Mouse (Mus musculus) MEL (cell line): Measurements from ENCODE around the gene Rhbdl2. TPM values are rescaled to one million over a fixed set of nuclear protein-coding genes. Genes with fewer than 3 reads are reported as not detected.
A peak's percentile ranks its signal among the peaks of the same experiment; 100 is the strongest.

Source experiments
- DNase-seq: peaks from one replicate; pipeline ENCODE4 v3.0.0; 2011; ENCODE audit warnings: low read depth, low spot score
- H3K27ac ChIP-seq: 2 replicates; pipeline ENCODE4 v1.5.1; 2012; ENCODE audit warnings: low read depth, mild to moderate bottlenecking, control low read depth, low read length, moderate library complexity; ENCODE audit not compliant: control insufficient read depth
- H3K27me3 ChIP-seq, 2 experiments: fragments of 150-350 bp in 1 of 2; sonication (generic) in 1 of 2; 2 replicates each; pipeline ENCODE4 v1.6.1; 2012; ENCODE audit warnings: low read length in 2 of 2, mild to moderate bottlenecking in 2 of 2, improper control_type of control experiment in 1 of 2, moderate library complexity in 1 of 2; ENCODE audit not compliant: insufficient read depth in 2 of 2, control insufficient read depth in 1 of 2
- H3K36me3 ChIP-seq, 2 experiments: 2 replicates each; pipeline ENCODE4 v1.6.1; 2012 to 2014; ENCODE audit warnings: low read length in 2 of 2, improper control_type of control experiment in 1 of 2, inconsistent platforms in 1 of 2, mild to moderate bottlenecking in 1 of 2; ENCODE audit not compliant: insufficient read depth in 2 of 2, control insufficient read depth in 1 of 2
- H3K4me1 ChIP-seq, 2 experiments: fragments of 150-350 bp in 1 of 2; sonication (generic) in 1 of 2; 2 replicates each; pipeline ENCODE4 v1.6.1; 2012; ENCODE audit warnings: low read length in 2 of 2, improper control_type of control experiment in 1 of 2, mild to moderate bottlenecking in 1 of 2; ENCODE audit not compliant: insufficient read depth in 2 of 2, control insufficient read depth in 1 of 2
- H3K4me3 ChIP-seq, 2 experiments: fragments of 150-350 bp in 1 of 2; sonication (generic) in 1 of 2; 2 replicates each; pipeline ENCODE4 v1.5.1; 2012; ENCODE audit warnings: low read depth in 2 of 2, low read length in 2 of 2, mild to moderate bottlenecking in 2 of 2, moderate library complexity in 2 of 2, control low read depth in 1 of 2, improper control_type of control experiment in 1 of 2; ENCODE audit not compliant: control insufficient read depth in 1 of 2, insufficient read depth in 1 of 2
- H3K79me2 ChIP-seq: 2 replicates; pipeline ENCODE4 v1.6.1; 2012; ENCODE audit warnings: mild to moderate bottlenecking, low read length, moderate library complexity; ENCODE audit not compliant: control insufficient read depth, poor library complexity, insufficient read depth
- H3K9ac ChIP-seq: 2 replicates; pipeline ENCODE4 v1.6.1; 2012; ENCODE audit warnings: low read depth, mild to moderate bottlenecking, control low read depth, low read length, moderate library complexity; ENCODE audit not compliant: control insufficient read depth, poor library complexity, severe bottlenecking
- H3K9me3 ChIP-seq: fragments of 150-350 bp; sonication (generic); replicated peaks from 2 replicates; pipeline ENCODE4 v1.6.1; 2012; ENCODE audit warnings: mild to moderate bottlenecking, low read length, improper control_type of control experiment, moderate library complexity; ENCODE audit not compliant: insufficient read depth
- BHLHE40 ChIP-seq: IDR thresholded peaks from 2 replicates; pipeline ENCODE4 v1.6.1; 2012; ENCODE audit warnings: low read depth, mild to moderate bottlenecking, inconsistent platforms, low read length, improper control_type of control experiment, borderline replicate concordance
- CHD1 ChIP-seq: IDR thresholded peaks from 2 replicates; pipeline ENCODE4 v1.6.1; 2012; ENCODE audit warnings: low read depth, mild to moderate bottlenecking, inconsistent platforms, low read length, improper control_type of control experiment
- CHD2 ChIP-seq: IDR thresholded peaks from 2 replicates; pipeline ENCODE4 v1.6.1; 2011; ENCODE audit warnings: low read length, improper control_type of control experiment
- CTCF ChIP-seq, 3 experiments: IDR thresholded peaks in 2 of 3; conservative IDR thresholded peaks in 1 of 3; 2 replicates each; pipeline ENCODE4 v1.5.1; 2011 to 2012; ENCODE audit warnings: low read length in 3 of 3, low read depth in 2 of 3, mild to moderate bottlenecking in 2 of 3, improper control_type of control experiment in 1 of 3, inconsistent platforms in 1 of 3, mixed read lengths in 1 of 3, moderate library complexity in 1 of 3; ENCODE audit not compliant: control insufficient read depth in 1 of 3, insufficient read depth in 1 of 3, poor library complexity in 1 of 3, severe bottlenecking in 1 of 3
- E2F4 ChIP-seq: IDR thresholded peaks from 2 replicates; pipeline ENCODE4 v1.6.1; 2011; ENCODE audit warnings: low read depth, low read length, improper control_type of control experiment, borderline replicate concordance
- ELF1 ChIP-seq: IDR thresholded peaks from 2 replicates; pipeline ENCODE4 v1.6.1; 2014; ENCODE audit warnings: low read depth, mild to moderate bottlenecking, inconsistent platforms, low read length, improper control_type of control experiment, moderate library complexity
- EP300 ChIP-seq, 2 experiments: IDR thresholded peaks; 2 replicates each; pipeline ENCODE4 v1.6.1; 2011; ENCODE audit warnings: improper control_type of control experiment in 2 of 2, low read length in 2 of 2, low read depth in 1 of 2, mild to moderate bottlenecking in 1 of 2
- ETS1 ChIP-seq: IDR thresholded peaks from 2 replicates; pipeline ENCODE4 v1.6.1; 2012; ENCODE audit warnings: low read depth, mild to moderate bottlenecking, inconsistent platforms, low read length, improper control_type of control experiment, moderate library complexity
- GABPA ChIP-seq: IDR thresholded peaks from 2 replicates; pipeline ENCODE4 v1.6.1; 2012; ENCODE audit warnings: low read depth, mild to moderate bottlenecking, inconsistent platforms, low read length, improper control_type of control experiment, moderate library complexity
- GATA1 ChIP-seq: IDR thresholded peaks from 2 replicates; pipeline ENCODE4 v1.6.1; 2011; ENCODE audit warnings: low read depth, low read length, improper control_type of control experiment
- HCFC1 ChIP-seq: IDR thresholded peaks from 2 replicates; pipeline ENCODE4 v1.6.1; 2012; ENCODE audit warnings: low read depth, mild to moderate bottlenecking, inconsistent platforms, low read length, improper control_type of control experiment, moderate library complexity
- JUND ChIP-seq: IDR thresholded peaks from 2 replicates; pipeline ENCODE4 v1.6.1; 2011; ENCODE audit warnings: low read depth, mild to moderate bottlenecking, improper control_type of control experiment, low read length
- KAT2A ChIP-seq: conservative IDR thresholded peaks from 2 replicates; pipeline ENCODE4 v1.6.1; 2012; ENCODE audit warnings: low read depth, low read length, improper control_type of control experiment, inconsistent platforms
- MAFK ChIP-seq: IDR thresholded peaks from 2 replicates; pipeline ENCODE4 v1.6.1; 2011; ENCODE audit warnings: low read depth, mild to moderate bottlenecking, low read length, improper control_type of control experiment, borderline replicate concordance
- MAX ChIP-seq: IDR thresholded peaks from 2 replicates; pipeline ENCODE4 v1.6.1; 2011; ENCODE audit warnings: low read length, improper control_type of control experiment
- MAZ ChIP-seq: IDR thresholded peaks from 2 replicates; pipeline ENCODE4 v1.6.1; 2012; ENCODE audit warnings: low read depth, mild to moderate bottlenecking, inconsistent platforms, low read length, improper control_type of control experiment
- MEF2A ChIP-seq: IDR thresholded peaks from 2 replicates; pipeline ENCODE4 v1.6.1; 2014; ENCODE audit warnings: low read depth, mild to moderate bottlenecking, inconsistent platforms, low read length, improper control_type of control experiment; ENCODE audit not compliant: poor library complexity, insufficient replicate concordance, severe bottlenecking; ENCODE audit errors: extremely low read depth
- MXI1 ChIP-seq: IDR thresholded peaks from 2 replicates; pipeline ENCODE4 v1.6.1; 2011; ENCODE audit warnings: mild to moderate bottlenecking, low read depth, low read length, improper control_type of control experiment
- MYB ChIP-seq: IDR thresholded peaks from 2 replicates; pipeline ENCODE4 v1.6.1; 2011; ENCODE audit warnings: mild to moderate bottlenecking, low read depth, low read length, improper control_type of control experiment
- NELFE ChIP-seq: IDR thresholded peaks from 2 replicates; pipeline ENCODE4 v1.6.1; 2011; ENCODE audit warnings: low read depth, low read length, improper control_type of control experiment
- POLR2A ChIP-seq, 2 experiments: IDR thresholded peaks; 2 replicates each; pipeline ENCODE4 v1.6.1; 2011 to 2012; ENCODE audit warnings: low read length in 2 of 2, mild to moderate bottlenecking in 2 of 2, control low read depth in 1 of 2, improper control_type of control experiment in 1 of 2, low read depth in 1 of 2, moderate library complexity in 1 of 2; ENCODE audit not compliant: control insufficient read depth in 1 of 2, insufficient read depth in 1 of 2, poor library complexity in 1 of 2
- POLR2AphosphoS2 ChIP-seq: IDR thresholded peaks from 2 replicates; pipeline ENCODE4 v1.6.1; 2011; ENCODE audit warnings: low read length, improper control_type of control experiment
- RAD21 ChIP-seq: IDR thresholded peaks from 2 replicates; pipeline ENCODE4 v1.6.1; 2011; ENCODE audit warnings: mild to moderate bottlenecking, low read depth, low read length, improper control_type of control experiment
- SIN3A ChIP-seq: IDR thresholded peaks from 2 replicates; pipeline ENCODE4 v1.6.1; 2012; ENCODE audit warnings: low read length, improper control_type of control experiment, inconsistent platforms
- TAL1 ChIP-seq: IDR thresholded peaks from 2 replicates; pipeline ENCODE4 v1.6.1; 2012; ENCODE audit warnings: mild to moderate bottlenecking, inconsistent platforms, low read length, moderate library complexity, mixed read lengths
- TBP ChIP-seq: IDR thresholded peaks from 2 replicates; pipeline ENCODE4 v1.8.0; 2011; ENCODE audit warnings: low read depth, low read length, improper control_type of control experiment
- UBTF ChIP-seq: IDR thresholded peaks from 2 replicates; pipeline ENCODE4 v1.6.1; 2012; ENCODE audit warnings: low read depth, mild to moderate bottlenecking, inconsistent platforms, low read length, improper control_type of control experiment, moderate library complexity, borderline replicate concordance; ENCODE audit not compliant: insufficient read depth
- USF2 ChIP-seq, 2 experiments: IDR thresholded peaks; 2 replicates each; pipeline ENCODE4 v1.6.1; 2011 to 2012; ENCODE audit warnings: improper control_type of control experiment in 2 of 2, low read length in 2 of 2, borderline replicate concordance in 1 of 2, inconsistent platforms in 1 of 2, low read depth in 1 of 2, mild to moderate bottlenecking in 1 of 2; ENCODE audit not compliant: insufficient read depth in 1 of 2
- ZC3H11A ChIP-seq: IDR thresholded peaks from 2 replicates; pipeline ENCODE4 v1.6.1; 2012; ENCODE audit warnings: low read depth, mild to moderate bottlenecking, inconsistent platforms, low read length, improper control_type of control experiment
- ZKSCAN1 ChIP-seq: IDR thresholded peaks from 2 replicates; pipeline ENCODE4 v1.6.1; 2012; ENCODE audit warnings: low read depth, mild to moderate bottlenecking, inconsistent platforms, low read length, improper control_type of control experiment, moderate library complexity
- ZMIZ1 ChIP-seq: IDR thresholded peaks from 2 replicates; pipeline ENCODE4 v1.6.1; 2012; ENCODE audit warnings: low read depth, mild to moderate bottlenecking, inconsistent platforms, low read length, improper control_type of control experiment, moderate library complexity
- ZNF384 ChIP-seq: IDR thresholded peaks from 2 replicates; pipeline ENCODE4 v1.6.1; 2012; ENCODE audit warnings: low read depth, mild to moderate bottlenecking, inconsistent platforms, low read length, improper control_type of control experiment
- polyA plus RNA-seq, 2 experiments: library from polyadenylated mRNA; stranded (reverse) in 1 of 2; unstranded in 1 of 2; fragments of >175 nt in 1 of 2; fragments of >200 nt in 1 of 2; gene quantifications; 2 replicates each; pipeline versions ENCODE4 v1.2.1 to v1.2.4; 2012; ENCODE audit warnings: low replicate concordance in 2 of 2, low read depth in 1 of 2; ENCODE audit not compliant: insufficient read length in 2 of 2, insufficient read depth in 1 of 2, missing spikeins in 1 of 2
- total RNA-seq: library from RNA; depleted of rRNA; stranded (reverse); fragments of 300-350 nt; gene quantifications from 2 replicates; pipeline ENCODE4 v1.2.3, GENCODE M21; 2012

Rhbdl2 gene
- total and polyA plus RNA-seq, 3 experiments = not detected

GRCm38 (mm10) chr4:123750152-123750651 is 37.5 kb upstream of the Rhbdl2 start, which contains the start of gene Akirin1 (continued):
- TF ChIP-seq UBTF = no peak
- TF ChIP-seq BHLHE40 = peak; percentile 50; the same call in 1 of the 2 replicates
- TF ChIP-seq USF2 (IDR thresholded peaks at IDR 0.05; ENCODE audit: borderline replicate concordance in 1 of 2, insufficient read depth in 1 of 2, low read depth in 1 of 2, low read length in 2 of 2) = no peak
- TF ChIP-seq ZC3H11A = no peak
- peak; percentile 99 for TF ChIP-seq CHD1
- TF ChIP-seq POLR2AphosphoS2 = peak; percentile 70
- no peak for TF ChIP-seq RAD21
- TF ChIP-seq GATA1 = no peak
- TF ChIP-seq ETS1 = peak; percentile 62
- 0 out of 4 replicates have a peak, but pooled peaks of 1 of the 2 experiments have one; percentile 24 for TF ChIP-seq EP300 (IDR thresholded peaks at IDR 0.05; ENCODE audit: low read depth in 1 of 2, low read length in 2 of 2)
- peak; percentile 86 for TF ChIP-seq HCFC1
- no peak; the same call in none of the 2 replicates for TF ChIP-seq SIN3A
- TF ChIP-seq E2F4 = no peak
- TF ChIP-seq MAX = no peak
- TF ChIP-seq, all 39 proteins: peak for 18

DNA sequence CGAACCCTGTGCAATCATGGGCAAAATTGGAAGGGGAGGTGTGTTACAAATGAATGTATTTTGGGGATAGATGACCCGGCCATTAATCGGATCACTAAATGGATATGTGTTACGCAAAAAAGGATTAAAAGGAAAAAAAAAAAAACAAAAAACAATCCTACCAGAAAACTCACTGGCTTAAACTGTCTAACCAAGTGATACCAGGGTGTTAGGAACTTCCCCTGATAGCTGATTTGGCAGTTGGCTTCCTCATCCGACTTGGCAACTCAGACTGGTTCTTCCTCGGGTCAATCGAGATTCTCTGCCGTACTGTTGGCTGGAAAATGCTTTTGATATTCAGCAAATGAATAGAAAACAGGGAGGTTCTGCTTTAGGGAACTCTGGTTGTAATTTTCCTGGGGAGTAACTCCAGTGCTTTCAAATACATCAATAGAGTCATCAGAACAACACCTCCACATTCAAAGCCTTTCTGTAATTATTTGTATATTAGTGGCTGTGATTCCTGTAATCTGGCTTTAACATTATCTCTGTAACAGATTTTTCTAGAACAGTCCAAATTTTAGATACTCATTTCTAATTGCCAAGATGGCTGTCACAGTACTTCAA is 36.9 kb upstream of the Rhbdl2 start:
- Histone ChIP-seq H3K9ac (peak overlapping the region; percentile 62), H3K9me3 (no peaks in the 10 kb centered on the region), H3K79me2 (peaks cover 36% of the 10 kb centered on the region), H3K4me1 (peaks cover 11 to 12% of the 10 kb centered on the region in 2 experiments), H3K27ac (peak overlapping the region; percentile 61), H3K36me3 (peaks cover 3 to 28% of the 10 kb centered on the region in 2 experiments; a peak in 2 of 4 replicates), H3K4me3 (peak overlapping the region; percentile 56 to 75), H3K27me3 (no peaks in the 10 kb centered on the region)
- DNase-seq = peak; percentile 86
- TF ChIP-seq EP300 (IDR thresholded peaks at IDR 0.05; ENCODE audit: low read depth in 1 of 2, low read length in 2 of 2) (peak; percentile 47 to 73; a peak in 3 of 4 replicates), GABPA (no peak), E2F4 (no peak), TAL1 (no peak), GATA1 (peak; percentile 30), ZKSCAN1 (no peak), ZMIZ1 (no peak), CHD1 (no peak; the same call in 1 of the 2 replicates), ZNF384 (peak; percentile 71; the same call in 1 of the 2 replicates), MAFK (no peak), MYB (peak; percentile 78), POLR2A (IDR thresholded peaks at IDR 0.05; ENCODE audit: control insufficient read depth in 1 of 2, insufficient read depth in 1 of 2, low read depth in 1 of 2, low read length in 2 of 2, poor library complexity in 1 of 2) (no peak), UBTF (no peak), USF2 (IDR thresholded peaks at IDR 0.05; ENCODE audit: borderline replicate concordance in 1 of 2, insufficient read depth in 1 of 2, low read depth in 1 of 2, low read length in 2 of 2) (no peak), JUND (no peak), MEF2A (no peak), TBP (peak; percentile 53; the same call in 1 of the 2 replicates), RAD21 (no peak), CTCF (IDR thresholded peaks at IDR 0.05 in 2 of 3, conservative IDR thresholded peaks at IDR 0.05 in 1 of 3; ENCODE audit: control insufficient read depth in 1 of 3, insufficient read depth in 1 of 3, low read depth in 2 of 3, low read length in 3 of 3, poor library complexity in 1 of 3, severe bottlenecking in 1 of 3) (no peak), MAZ (no peak), KAT2A (no peak), ELF1 (0 out of 2 replicates have a peak, but pooled peaks have one; percentile 41), POLR2AphosphoS2 (no peak), NELFE (no peak), HCFC1 (no peak), MXI1 (no peak), CHD2 (no peak)
